Mouse (Mus musculus) hindbrain, embryonic 12.5 days (tissue): ENCODE data around the gene Arsb. TPM values are rescaled to one million over a fixed set of nuclear protein-coding genes. Genes with fewer than 3 reads are reported as not detected.

Experiments used
- ATAC-seq: fragments of 200-750 bp; cut with Nextera tagmentation; 2 replicates; pipeline ENCODE4 v1.8.0; 2017; ENCODE audit warnings: moderate TSS enrichment; ENCODE audit not compliant: low FRiP score
- H3K27ac ChIP-seq: fragments of 300-500 bp; sonication (generic); 2 replicates; pipeline ENCODE4 v1.5.1; 2016; ENCODE audit warnings: mild to moderate bottlenecking
- H3K27me3 ChIP-seq: fragments of 300-500 bp; sonication (generic); 2 replicates; pipeline ENCODE4 v1.6.1; 2016; ENCODE audit warnings: mild to moderate bottlenecking
- H3K36me3 ChIP-seq: fragments of 300-500 bp; sonication (generic); 2 replicates; pipeline ENCODE4 v1.6.1; 2016; ENCODE audit warnings: mild to moderate bottlenecking
- H3K4me1 ChIP-seq: fragments of 300-500 bp; sonication (generic); 2 replicates; pipeline ENCODE4 v1.6.1; 2016
- H3K4me2 ChIP-seq: fragments of 300-500 bp; sonication (generic); replicated peaks from 2 replicates; pipeline ENCODE4 v1.6.1; 2016; ENCODE audit warnings: mild to moderate bottlenecking
- H3K4me3 ChIP-seq: fragments of 300-500 bp; sonication (generic); 2 replicates; pipeline ENCODE4 v1.5.1; 2016; ENCODE audit warnings: mild to moderate bottlenecking
- H3K9ac ChIP-seq: fragments of 300-500 bp; sonication (generic); 2 replicates; pipeline ENCODE4 v1.6.1; 2016; ENCODE audit warnings: mild to moderate bottlenecking, moderate library complexity
- H3K9me3 ChIP-seq: fragments of 300-500 bp; sonication (generic); replicated peaks from 2 replicates; pipeline ENCODE4 v1.6.1; 2016; ENCODE audit warnings: mild to moderate bottlenecking
- WGBS: fragments of 180-500 bp; shearing (Covaris S2); methylation state at CpG from one replicate; pipeline ENCODE4 v1.1.7; 2016; 5-methylcytosine and 5-hydroxymethylcytosine counted together
- polyA plus RNA-seq: library from polyadenylated mRNA; unstranded; fragments of >200 nt; fragmentation: Nextera tagmentation; extraction: Ambion mirVana; gene quantifications from 2 replicates; pipeline ENCODE4 v1.2.1, GENCODE M21; 2016

The Arsb gene
- polyA plus RNA-seq, 1 experiment from 2014 or later, result 8.8 TPM

- no peaks in the 10 kb centered on the region for H3K9me3 ChIP-seq
- H3K27ac ChIP-seq, result peak overlapping the region; percentile 35; the same call in 1 of the 2 replicates
- no peak overlapping the region for H3K4me3 ChIP-seq
- H3K27me3 ChIP-seq, result no peaks in the 10 kb centered on the region
- ATAC-seq, result no peak
- no peak overlapping the region for H3K9ac ChIP-seq
- H3K4me1 ChIP-seq, result peaks cover 9% of the 10 kb centered on the region; the same call in 1 of the 2 replicates
- H3K36me3 ChIP-seq, result no peaks in the 10 kb centered on the region
- no peak overlapping the region for H3K4me2 ChIP-seq
- 64% methylated on average over 14 of the region's 14 CpGs for WGBS
These were observed 81.1 kb downstream of the Arsb start for GRCm38 (mm10) chr13:93852419-93853138.

GRCm38 (mm10) chr13:93853767-93854166 lies 82.3 kb downstream of the Arsb start:
- H3K27ac ChIP-seq, result no peak overlapping the region
- H3K9ac ChIP-seq, result no peak overlapping the region
- no peak overlapping the region for H3K4me3 ChIP-seq
- WGBS, result 87% methylated on average over 6 of the region's 6 CpGs
- no peak for ATAC-seq
- H3K4me1 ChIP-seq, result peaks cover 9% of the 10 kb centered on the region; the same call in 1 of the 2 replicates
- no peaks in the 10 kb centered on the region for H3K27me3 ChIP-seq
- no peak overlapping the region for H3K4me2 ChIP-seq
- H3K36me3 ChIP-seq, result no peaks in the 10 kb centered on the region
- no peaks in the 10 kb centered on the region for H3K9me3 ChIP-seq

GRCm38 (mm10) chr13:93854325-93854724 lies 82.9 kb downstream of the Arsb start:
- 86% methylated on average over 8 of the region's 8 CpGs for WGBS
- Histone ChIP-seq H3K9me3 (no peaks in the 10 kb centered on the region), H3K36me3 (no peaks in the 10 kb centered on the region), H3K27ac (no peak overlapping the region), H3K4me3 (no peak overlapping the region), H3K4me1 (peaks cover 9% of the 10 kb centered on the region; the same call in 1 of the 2 replicates), H3K9ac (no peak overlapping the region), H3K27me3 (no peaks in the 10 kb centered on the region), H3K4me2 (no peak overlapping the region)
- ATAC-seq, result no peak

GRCm38 (mm10) chr13:93854966-93855562 lies 83.6 kb downstream of the Arsb start:
- H3K27me3 ChIP-seq, result no peaks in the 10 kb centered on the region
- no peak for ATAC-seq
- H3K4me1 ChIP-seq, result 0 out of 2 replicates have a peak, but pooled peaks cover 6% of the 10 kb centered on the region
- 92% methylated on average over 3 of the region's 3 CpGs for WGBS
- no peaks in the 10 kb centered on the region for H3K9me3 ChIP-seq
- H3K9ac ChIP-seq, result no peak overlapping the region
- H3K36me3 ChIP-seq, result no peaks in the 10 kb centered on the region
- no peak overlapping the region for H3K27ac ChIP-seq
- H3K4me3 ChIP-seq, result no peak overlapping the region
- no peak overlapping the region for H3K4me2 ChIP-seq

- H3K4me3 ChIP-seq, result no peak overlapping the region
- H3K9ac ChIP-seq, result no peak overlapping the region
- H3K27ac ChIP-seq, result no peak overlapping the region
- no peak for ATAC-seq
- H3K9me3 ChIP-seq, result no peaks in the 10 kb centered on the region
- H3K27me3 ChIP-seq, result no peaks in the 10 kb centered on the region
- H3K4me2 ChIP-seq, result no peak overlapping the region
- H3K4me1 ChIP-seq, result 0 out of 2 replicates have a peak, but pooled peaks cover 6% of the 10 kb centered on the region
- H3K36me3 ChIP-seq, result no peaks in the 10 kb centered on the region
- 50% methylated on average over 11 of the region's 11 CpGs for WGBS
These were observed 84.3 kb downstream of the Arsb start for GRCm38 (mm10) chr13:93855701-93856183.

- peaks cover 4% of the 10 kb centered on the region; the same call in 1 of the 2 replicates for H3K4me1 ChIP-seq
- 86% methylated on average over 2 of the region's 2 CpGs for WGBS
- H3K9me3 ChIP-seq, result no peaks in the 10 kb centered on the region
- no peak for ATAC-seq
- no peaks in the 10 kb centered on the region for H3K36me3 ChIP-seq
- no peak overlapping the region for H3K9ac ChIP-seq
- no peak overlapping the region for H3K27ac ChIP-seq
- no peak overlapping the region for H3K4me2 ChIP-seq
- no peak overlapping the region for H3K4me3 ChIP-seq
- no peaks in the 10 kb centered on the region for H3K27me3 ChIP-seq
These were observed 89.8 kb downstream of the Arsb start for GRCm38 (mm10) chr13:93861211-93861610.

GRCm38 (mm10) chr13:93864066-93864740 lies 92.8 kb downstream of the Arsb start:
- Histone ChIP-seq H3K27me3 (no peaks in the 10 kb centered on the region), H3K4me1 (peaks cover 4% of the 10 kb centered on the region; the same call in 1 of the 2 replicates), H3K27ac (no peak overlapping the region), H3K9me3 (peaks cover 4% of the 10 kb centered on the region; the same call in 1 of the 2 replicates), H3K9ac (no peak overlapping the region), H3K4me3 (no peak overlapping the region), H3K4me2 (no peak overlapping the region), H3K36me3 (no peaks in the 10 kb centered on the region)
- WGBS, result 55% methylated on average over 8 of the region's 8 CpGs
- no peak for ATAC-seq

GRCm38 (mm10) chr13:93866638-93867037 lies 95.2 kb downstream of the Arsb start:
- WGBS, result 79% methylated on average over 5 of the region's 5 CpGs
- Histone ChIP-seq H3K4me2 (no peak overlapping the region), H3K4me1 (peaks cover 4% of the 10 kb centered on the region; the same call in 1 of the 2 replicates), H3K9me3 (peaks cover 4% of the 10 kb centered on the region; the same call in 1 of the 2 replicates), H3K9ac (no peak overlapping the region), H3K36me3 (no peaks in the 10 kb centered on the region), H3K27me3 (no peaks in the 10 kb centered on the region), H3K4me3 (no peak overlapping the region), H3K27ac (no peak overlapping the region)
- ATAC-seq, result no peak

- Histone ChIP-seq H3K4me3 (no peak overlapping the region), H3K9me3 (peaks cover 4% of the 10 kb centered on the region; the same call in 1 of the 2 replicates), H3K27ac (no peak overlapping the region), H3K9ac (no peak overlapping the region), H3K4me2 (no peak overlapping the region), H3K4me1 (no peaks in the 10 kb centered on the region), H3K36me3 (no peaks in the 10 kb centered on the region), H3K27me3 (no peaks in the 10 kb centered on the region)
- ATAC-seq, result no peak
- 82% methylated on average over 10 of the region's 10 CpGs for WGBS
These were observed 100.3 kb downstream of the Arsb start for GRCm38 (mm10) chr13:93871681-93872080.

- Histone ChIP-seq H3K4me2 (no peak overlapping the region), H3K9me3 (peaks cover 4% of the 10 kb centered on the region; the same call in 1 of the 2 replicates), H3K27me3 (no peaks in the 10 kb centered on the region), H3K9ac (no peak overlapping the region), H3K4me3 (no peak overlapping the region), H3K4me1 (no peaks in the 10 kb centered on the region), H3K27ac (no peak overlapping the region), H3K36me3 (no peaks in the 10 kb centered on the region)
- ATAC-seq, result no peak
- WGBS, result 91% methylated on average over 6 of the region's 6 CpGs
These were observed 101.2 kb downstream of the Arsb start for GRCm38 (mm10) chr13:93872591-93872990.

- Histone ChIP-seq H3K36me3 (no peaks in the 10 kb centered on the region), H3K9me3 (no peaks in the 10 kb centered on the region), H3K4me3 (no peak overlapping the region), H3K27me3 (no peaks in the 10 kb centered on the region), H3K4me1 (no peaks in the 10 kb centered on the region), H3K9ac (no peak overlapping the region), H3K4me2 (no peak overlapping the region), H3K27ac (no peak overlapping the region)
- WGBS, result 86% methylated on average over 2 of the region's 2 CpGs
- ATAC-seq, result no peak
These were observed 106.5 kb downstream of the Arsb start for GRCm38 (mm10) chr13:93877924-93878323.

- H3K27me3 ChIP-seq, result no peaks in the 10 kb centered on the region
- no peak overlapping the region for H3K4me3 ChIP-seq
- H3K27ac ChIP-seq, result no peak overlapping the region
- no peak overlapping the region for H3K4me2 ChIP-seq
- ATAC-seq, result no peak
- H3K9me3 ChIP-seq, result no peaks in the 10 kb centered on the region
- 87% methylated on average over 5 of the region's 5 CpGs for WGBS
- H3K4me1 ChIP-seq, result no peaks in the 10 kb centered on the region
- no peaks in the 10 kb centered on the region for H3K36me3 ChIP-seq
- no peak overlapping the region for H3K9ac ChIP-seq
These were observed 108.0 kb downstream of the Arsb start for GRCm38 (mm10) chr13:93879426-93879825.
